Mouse (Mus musculus) cerebral cortex, adult 2 months (tissue): ENCODE results near the gene Ifitm1.

Experiments
- WGBS: fragments of 180-500 bp; shearing (Covaris S2); methylation state at CpG from one replicate; pipeline ENCODE4 v1.1.7; 2018; 5-methylcytosine and 5-hydroxymethylcytosine counted together

The Ifitm1 gene

DNA sequence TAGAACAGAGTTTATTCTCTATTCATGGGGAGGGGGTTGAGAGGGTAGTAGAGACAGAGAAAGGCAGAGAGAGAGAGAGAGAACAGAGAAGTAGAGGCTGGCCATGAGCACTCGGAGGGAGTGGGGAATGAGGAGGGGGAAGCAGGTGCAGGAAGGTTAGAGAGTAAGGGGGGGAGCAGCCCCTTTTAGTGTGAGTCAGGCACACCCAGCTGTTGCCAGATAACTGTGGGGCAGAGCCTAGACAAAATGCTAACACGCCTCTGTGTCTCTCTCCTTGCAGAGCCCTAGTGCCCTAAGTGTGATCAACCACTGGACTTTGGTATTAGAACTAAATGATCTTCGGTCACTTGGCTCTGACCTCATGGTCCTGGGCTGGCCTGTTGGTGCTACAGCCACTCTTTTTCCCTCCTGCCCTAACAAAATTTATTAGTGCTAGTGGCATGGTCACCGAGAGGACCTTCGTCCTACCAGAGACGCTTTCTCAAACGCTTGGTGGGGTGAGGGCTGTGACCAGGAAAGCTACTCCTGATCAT lies 44.3 kb downstream of the Ifitm1 start:
- 99% methylated on average over 7 of the region's 7 CpGs for WGBS

DNA sequence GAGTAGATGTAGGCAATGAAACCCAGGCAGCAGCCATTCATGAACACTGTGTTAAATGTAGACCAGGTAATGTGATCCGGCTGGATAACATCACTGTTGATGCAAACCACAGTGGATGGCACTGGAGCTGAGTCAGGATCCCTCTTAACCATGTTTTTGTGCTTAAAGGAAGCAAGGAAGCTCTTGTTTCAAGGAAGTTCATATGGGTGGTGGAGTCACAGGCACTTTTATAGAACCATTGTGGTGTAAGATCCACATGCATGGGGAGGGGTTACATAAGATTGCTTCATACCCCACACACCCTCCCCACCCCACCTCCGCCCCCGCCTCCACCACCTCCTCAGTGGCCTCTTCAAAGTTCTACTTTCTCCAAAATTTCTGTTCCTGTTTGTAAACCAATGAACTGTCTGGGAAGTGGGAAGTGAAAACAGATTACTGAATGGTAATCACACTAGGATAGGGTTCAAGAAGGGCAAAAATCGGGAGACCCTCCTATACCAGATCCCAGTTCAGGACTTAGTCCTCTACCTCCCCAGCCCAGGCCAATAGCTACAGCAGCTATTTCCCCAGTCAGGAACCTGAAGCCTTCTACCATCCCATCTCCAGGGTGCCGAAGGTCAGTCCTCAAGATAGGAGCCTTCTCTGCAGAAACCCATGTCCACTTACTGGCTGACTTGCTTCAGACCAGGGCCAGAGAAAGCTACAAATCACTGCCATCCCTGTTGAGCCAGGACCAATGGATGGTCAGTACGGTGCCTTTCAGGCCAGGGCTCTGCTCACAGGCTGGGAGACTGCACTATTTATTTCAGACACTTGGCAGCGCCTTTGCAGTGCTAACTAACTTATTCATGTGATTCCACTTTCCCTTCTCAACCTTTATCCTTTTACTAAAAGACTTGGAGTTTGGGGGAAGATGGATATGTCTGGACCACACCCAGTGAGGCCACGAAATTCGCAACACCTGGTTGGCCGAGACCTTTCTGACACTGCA lies 50.0 kb downstream of the Ifitm1 start:
- WGBS, result 88% methylated on average over 10 of the region's 10 CpGs

DNA sequence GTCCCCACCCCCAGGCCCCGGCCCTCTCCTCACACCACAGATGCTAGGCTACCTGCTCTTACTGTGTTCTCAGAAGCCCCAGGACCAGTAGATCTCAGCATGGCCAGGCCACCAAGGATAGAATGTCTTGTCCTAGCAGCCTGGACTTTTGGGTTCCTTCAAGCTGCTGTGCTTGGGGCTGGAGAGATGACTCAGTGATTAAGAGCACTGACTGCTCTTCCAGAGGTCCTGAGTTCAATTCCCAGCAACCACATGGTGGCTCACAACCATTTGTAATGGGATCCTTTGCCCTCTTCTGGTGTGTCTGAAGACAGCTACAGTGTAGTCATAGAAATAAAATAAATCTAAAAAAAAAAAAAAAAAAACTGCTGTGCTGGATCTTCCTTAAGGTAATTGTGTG lies 50.8 kb downstream of the Ifitm1 start, which contains the start of gene Ifitm6:
Gene Ifitm6 (minus strand): TSS at position 101 of the 400 bp plus-strand sequence.
- WGBS, result 85% methylated on average over 1 of the region's 1 CpGs

DNA sequence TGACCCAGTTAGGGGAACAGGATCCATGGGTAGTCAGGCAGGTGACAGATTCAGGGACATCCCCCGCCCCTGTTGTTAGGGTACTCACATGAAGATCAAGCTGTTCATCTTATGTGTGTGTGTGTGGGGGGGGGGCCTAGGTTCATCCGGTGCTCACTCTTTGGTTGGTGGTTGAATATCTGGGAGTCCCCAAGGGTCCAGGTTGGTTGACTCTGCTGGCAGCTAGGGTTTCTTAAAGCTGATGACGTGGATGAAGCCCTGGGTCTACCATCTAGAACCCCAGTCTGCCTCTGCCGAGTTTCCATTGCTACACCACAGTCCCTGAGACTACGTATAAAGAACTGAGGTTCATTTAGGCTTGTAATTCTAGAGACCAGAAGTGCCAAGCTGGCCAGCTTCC lies 52.0 kb downstream of the Ifitm1 start:
- WGBS, result 95% methylated on average over 5 of the region's 5 CpGs
